Mouse (Mus musculus) liver, postnatal 0 days (tissue): ENCODE measurements around the gene Zfp580. TPM values are rescaled to one million over a fixed set of nuclear protein-coding genes. Genes with fewer than 3 reads are reported as not detected.
"Not testable (repeated sequence)": the region's sequence is repeated elsewhere in the genome, so short reads cannot be mapped to it uniquely, and the experiment has no call there.

Experiments used
- ATAC-seq: fragments of 200-750 bp; cut with Nextera tagmentation; 2 replicates; pipeline ENCODE4 v1.8.0; 2017; ENCODE audit warnings: mild to moderate bottlenecking, moderate library complexity
- DNase-seq: peaks from one replicate; pipeline ENCODE4 v3.0.0-alpha.2; 2016
- H3K27ac ChIP-seq: fragments of 300-500 bp; sonication (generic); 2 replicates; pipeline ENCODE4 v1.5.1; 2014; ENCODE audit warnings: antibody characterized with exemption, moderate library complexity, mild to moderate bottlenecking, low read depth
- H3K27me3 ChIP-seq: fragments of 300-500 bp; sonication (generic); 2 replicates; pipeline ENCODE4 v1.6.1; 2014; ENCODE audit warnings: low read length, control low read depth, mixed read lengths; ENCODE audit not compliant: insufficient read depth
- H3K36me3 ChIP-seq: fragments of 300-500 bp; sonication (generic); replicated peaks from 2 replicates; pipeline ENCODE4 v1.6.1; 2014; ENCODE audit warnings: mild to moderate bottlenecking, control low read depth, low read length, moderate library complexity, mixed read lengths; ENCODE audit not compliant: insufficient read depth
- H3K4me1 ChIP-seq: fragments of 300-500 bp; sonication (generic); 2 replicates; pipeline ENCODE4 v1.6.1; 2014; ENCODE audit warnings: antibody characterized with exemption, mild to moderate bottlenecking, control low read depth; ENCODE audit not compliant: insufficient read depth
- H3K4me2 ChIP-seq: fragments of 300-500 bp; sonication (generic); 2 replicates; pipeline ENCODE4 v1.6.1; 2014; ENCODE audit warnings: low read depth, mild to moderate bottlenecking, low read length, moderate library complexity, mixed read lengths
- H3K4me3 ChIP-seq: fragments of 300-500 bp; sonication (generic); 2 replicates; pipeline ENCODE4 v1.5.1; 2014; ENCODE audit warnings: low read depth, low read length
- H3K9ac ChIP-seq: fragments of 300-500 bp; sonication (generic); replicated peaks from 2 replicates; pipeline ENCODE4 v1.6.1; 2014; ENCODE audit warnings: mild to moderate bottlenecking, moderate library complexity
- H3K9me3 ChIP-seq: fragments of 300-500 bp; sonication (generic); 2 replicates; pipeline ENCODE4 v1.6.1; 2016; ENCODE audit warnings: mild to moderate bottlenecking, control low read depth, low read length, mixed read lengths
- CTCF ChIP-seq: sonication (generic); IDR thresholded peaks from 2 replicates; pipeline ENCODE4 v1.5.1; 2016; ENCODE audit warnings: antibody characterized with exemption, low read depth
- EP300 ChIP-seq: IDR thresholded peaks from 2 replicates; pipeline ENCODE4 v1.6.1; 2016; ENCODE audit warnings: antibody characterized with exemption, low read depth, mild to moderate bottlenecking
- WGBS: fragments of 180-500 bp; shearing (Covaris S2); extraction: QIAGEN DNeasy Blood & Tissue Kit; methylation state at CpG from one replicate; pipeline ENCODE4 v1.1.7; 2014; ENCODE audit not compliant: insufficient replicate concordance; 5-methylcytosine and 5-hydroxymethylcytosine counted together
- polyA plus RNA-seq: library from polyadenylated mRNA; unstranded; fragments of >200 nt; fragmentation: Nextera tagmentation; extraction: Ambion mirVana; gene quantifications from 2 replicates; pipeline ENCODE4 v1.2.1, GENCODE M21; 2015

Zfp580 gene
- polyA plus RNA-seq, 1 experiment from 2014 or later: 3.2 TPM

GRCm38 (mm10) chr7:5015118-5016001 lies 36.0 kb upstream of the Zfp580 start, which contains the start of gene Gm44973:
Gene Gm44973 (plus strand): TSS chr7:5015496.
- Histone ChIP-seq H3K4me3 (peak within 1 kb of the TSS; percentile 76), H3K27me3 (no peaks in the 10 kb centered on the region), H3K4me2 (peak within 1 kb of the TSS; percentile 94), H3K9me3 (no peaks in the 10 kb centered on the region), H3K27ac (peak within 1 kb of the TSS; percentile 98), H3K4me1 (peaks cover 14% of the 10 kb centered on the region), H3K9ac (peak within 1 kb of the TSS; percentile 85), H3K36me3 (peaks cover 28% of the 10 kb centered on the region)
- DNase-seq: peak; percentile 93
- no peak; the same call in 1 of the 2 replicates for TF ChIP-seq EP300
- no peak for TF ChIP-seq CTCF
- peak; percentile 80 for ATAC-seq
- 3% methylated on average over 62 of the region's 76 CpGs for WGBS

- ATAC-seq (no peak), DNase-seq (no peak)
- H3K4me3 ChIP-seq: peak overlapping the region; percentile 76
- WGBS: 37% methylated on average over 3 of the region's 3 CpGs
- peaks cover 21% of the 10 kb centered on the region for H3K36me3 ChIP-seq
- TF ChIP-seq EP300 (no peak), CTCF (no peak)
- no peaks in the 10 kb centered on the region for H3K9me3 ChIP-seq
- peaks cover 18% of the 10 kb centered on the region for H3K4me1 ChIP-seq
- H3K27ac ChIP-seq: peak overlapping the region; percentile 98
- peak overlapping the region; percentile 94 for H3K4me2 ChIP-seq
- H3K9ac ChIP-seq: peak overlapping the region; percentile 85
- H3K27me3 ChIP-seq: no peaks in the 10 kb centered on the region
These were observed 35.3 kb upstream of the Zfp580 start for GRCm38 (mm10) chr7:5016057-5016456.

DNA sequence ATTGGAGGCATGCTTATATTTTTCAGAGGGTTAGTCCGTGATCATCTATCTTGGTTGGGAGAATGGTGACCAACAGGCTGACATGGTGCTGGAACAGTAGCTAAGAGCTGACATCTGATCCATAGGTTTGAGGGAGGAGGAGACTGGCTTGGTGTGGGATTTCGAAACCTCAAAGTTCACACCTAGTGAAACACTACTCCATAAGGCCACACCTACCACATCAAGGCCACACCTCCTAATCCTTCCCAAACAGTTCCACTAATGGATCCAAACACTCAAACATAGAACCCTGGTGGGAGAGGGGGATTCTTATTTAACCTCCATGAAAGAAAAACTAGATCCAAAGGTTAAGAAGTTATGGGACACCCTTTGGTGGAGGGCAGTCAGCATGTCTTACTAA lies 34.4 kb upstream of the Zfp580 start:
- Histone ChIP-seq H3K36me3 (peaks cover 12% of the 10 kb centered on the region), H3K4me3 (no peak overlapping the region), H3K9ac (no peak overlapping the region), H3K4me2 (no peak overlapping the region), H3K27me3 (no peaks in the 10 kb centered on the region), H3K27ac (no peak overlapping the region), H3K4me1 (peaks cover 19% of the 10 kb centered on the region), H3K9me3 (no peaks in the 10 kb centered on the region)
- TF ChIP-seq CTCF: no peak
- no peak for TF ChIP-seq EP300
- DNase-seq (no peak), ATAC-seq (no peak)
- WGBS: 90% methylated on average over 2 of the region's 2 CpGs

GRCm38 (mm10) chr7:5017352-5017751 lies 34.0 kb upstream of the Zfp580 start:
- DNase-seq (no peak), ATAC-seq (no peak)
- H3K36me3 ChIP-seq: peaks cover 13% of the 10 kb centered on the region
- no peaks in the 10 kb centered on the region for H3K27me3 ChIP-seq
- WGBS: 89% methylated on average over 16 of the region's 16 CpGs
- no peak overlapping the region for H3K27ac ChIP-seq
- no peak overlapping the region for H3K4me2 ChIP-seq
- TF ChIP-seq CTCF: peak; percentile 17; the same call in 1 of the 2 replicates
- TF ChIP-seq EP300: no peak
- peaks cover 19% of the 10 kb centered on the region for H3K4me1 ChIP-seq
- H3K4me3 ChIP-seq: no peak overlapping the region
- no peaks in the 10 kb centered on the region for H3K9me3 ChIP-seq
- no peak overlapping the region for H3K9ac ChIP-seq

DNA sequence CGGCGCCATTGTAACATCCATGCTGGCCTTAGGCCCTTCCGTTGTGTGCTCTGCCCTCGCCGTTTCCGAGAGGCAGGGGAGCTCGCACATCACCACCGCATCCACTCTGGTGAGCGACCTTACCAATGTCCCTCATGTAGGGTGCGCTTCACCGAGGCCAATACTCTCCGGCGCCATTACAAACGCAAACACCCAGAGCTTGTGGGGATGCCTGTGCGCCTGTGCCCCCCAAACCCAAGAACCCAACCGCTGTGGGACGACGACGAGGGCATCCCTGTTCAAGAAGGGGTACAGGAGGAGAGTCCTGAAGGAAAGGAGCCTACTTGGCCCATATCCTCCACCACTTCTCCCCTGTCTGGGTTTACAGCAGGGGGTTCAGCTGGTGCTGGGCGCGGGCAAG lies 33.4 kb upstream of the Zfp580 start:
- ATAC-seq: no peak
- DNase-seq: no peak
- H3K9me3 ChIP-seq: no peaks in the 10 kb centered on the region
- peaks cover 17% of the 10 kb centered on the region for H3K4me1 ChIP-seq
- H3K36me3 ChIP-seq: peaks cover 11% of the 10 kb centered on the region
- no peak overlapping the region for H3K27ac ChIP-seq
- 96% methylated on average over 21 of the region's 21 CpGs for WGBS
- TF ChIP-seq EP300 (no peak), CTCF (no peak)
- no peak overlapping the region for H3K4me3 ChIP-seq
- H3K4me2 ChIP-seq: no peak overlapping the region
- H3K27me3 ChIP-seq: no peaks in the 10 kb centered on the region
- no peak overlapping the region for H3K9ac ChIP-seq

GRCm38 (mm10) chr7:5019576-5019975 lies 31.8 kb upstream of the Zfp580 start:
- Histone ChIP-seq H3K9ac (peak overlapping the region; percentile 99), H3K4me3 (peak overlapping the region; percentile 99), H3K4me2 (peak overlapping the region; percentile 90), H3K36me3 (peaks cover 21% of the 10 kb centered on the region), H3K27ac (peak overlapping the region; percentile 99), H3K4me1 (peaks cover 13% of the 10 kb centered on the region)
- DNase-seq, H3K27me3 ChIP-seq, H3K9me3 ChIP-seq, ATAC-seq: not testable (repeated sequence)
- WGBS: 24% methylated on average over 8 of the region's 8 CpGs
